Mouse (Mus musculus) stomach, embryonic 14.5 days (tissue): ENCODE data around the gene Ceacam10. TPM values are rescaled to one million over a fixed set of nuclear protein-coding genes. Genes with fewer than 3 reads are reported as not detected.
A peak's percentile ranks its signal among the peaks of the same experiment; 100 is the strongest.
"Not testable (repeated sequence)": the region's sequence is repeated elsewhere in the genome, so short reads cannot be mapped to it uniquely, and the experiment has no call there.

Experiments
- ATAC-seq: fragments of 200-750 bp; cut with Nextera tagmentation; 2 replicates; pipeline ENCODE4 v1.8.0; 2017; ENCODE audit warnings: low read depth, moderate TSS enrichment; ENCODE audit not compliant: insufficient number of reproducible peaks, insufficient read depth, low FRiP score
- H3K27ac ChIP-seq: fragments of 300-500 bp; sonication (generic); 2 replicates; pipeline ENCODE4 v1.5.1; 2014; ENCODE audit warnings: mild to moderate bottlenecking, low read length, moderate library complexity, mixed read lengths
- H3K27me3 ChIP-seq: fragments of 300-500 bp; sonication (generic); 2 replicates; pipeline ENCODE4 v1.6.1; 2014; ENCODE audit warnings: low read length, control low read depth, mixed read lengths; ENCODE audit not compliant: control insufficient read depth, insufficient read depth
- H3K36me3 ChIP-seq: fragments of 300-500 bp; sonication (generic); 2 replicates; pipeline ENCODE4 v1.6.1; 2014; ENCODE audit warnings: mild to moderate bottlenecking, control low read depth, low read length, moderate library complexity, mixed read lengths; ENCODE audit not compliant: control insufficient read depth, insufficient read depth
- H3K4me1 ChIP-seq: fragments of 300-500 bp; sonication (generic); 2 replicates; pipeline ENCODE4 v1.6.1; 2014; ENCODE audit warnings: low read length, control low read depth, mixed read lengths; ENCODE audit not compliant: control insufficient read depth, insufficient read depth
- H3K4me2 ChIP-seq: fragments of 300-500 bp; sonication (generic); replicated peaks from 2 replicates; pipeline ENCODE4 v1.6.1; 2014; ENCODE audit warnings: low read depth, low read length, control low read depth
- H3K4me3 ChIP-seq: fragments of 300-500 bp; sonication (generic); 2 replicates; pipeline ENCODE4 v1.5.1; 2014; ENCODE audit warnings: low read depth, low read length, control low read depth
- H3K9ac ChIP-seq: fragments of 300-500 bp; sonication (generic); replicated peaks from 2 replicates; pipeline ENCODE4 v1.6.1; 2014; ENCODE audit warnings: low read depth, mild to moderate bottlenecking, control low read depth, low read length, moderate library complexity, mixed read lengths
- H3K9me3 ChIP-seq: fragments of 300-500 bp; sonication (generic); 2 replicates; pipeline ENCODE4 v1.6.1; 2016; ENCODE audit warnings: low read depth, low read length, control low read depth; ENCODE audit not compliant: control insufficient read depth
- WGBS: fragments of 180-500 bp; shearing (Covaris S2); extraction: QIAGEN DNeasy Blood & Tissue Kit; methylation state at CpG from one replicate; pipeline ENCODE4 v1.1.7; 2014; 5-methylcytosine and 5-hydroxymethylcytosine counted together
- polyA plus RNA-seq: library from polyadenylated mRNA; unstranded; fragments of >200 nt; fragmentation: Nextera tagmentation; extraction: Ambion mirVana; gene quantifications from 2 replicates; pipeline ENCODE4 v1.2.1, GENCODE M21; 2014

Gene Ceacam10
- polyA plus RNA-seq = not detected in 2 replicates

GRCm38 (mm10) chr7:24776918-24777317, at the start of gene Ceacam10:
Gene Ceacam10 (plus strand): TSS chr7:24777206.
- not testable (repeated sequence) for H3K9me3 ChIP-seq, H3K36me3 ChIP-seq, H3K27me3 ChIP-seq, H3K9ac ChIP-seq, H3K4me2 ChIP-seq, H3K4me3 ChIP-seq, ATAC-seq, H3K27ac ChIP-seq, H3K4me1 ChIP-seq
- 36% methylated on average over 4 of the region's 4 CpGs for WGBS

GRCm38 (mm10) chr7:24735970-24736670, 40.9 kb upstream of the Ceacam10 start:
- no peaks in the 10 kb centered on the region for H3K36me3 ChIP-seq
- no peak overlapping the region for H3K4me3 ChIP-seq
- no peaks in the 10 kb centered on the region for H3K27me3 ChIP-seq
- ATAC-seq = peak; percentile 61; the same call in 1 of the 2 replicates
- 17% methylated on average over 17 of the region's 17 CpGs for WGBS
- H3K27ac ChIP-seq = no peak overlapping the region
- 0 out of 2 replicates have a peak overlapping the region, but pooled peaks have one; percentile 16 for H3K4me2 ChIP-seq
- H3K9me3 ChIP-seq = no peaks in the 10 kb centered on the region
- H3K9ac ChIP-seq = no peak overlapping the region
- H3K4me1 ChIP-seq = 0 out of 2 replicates have a peak, but pooled peaks cover 3% of the 10 kb centered on the region

- no peaks in the 10 kb centered on the region for H3K27me3 ChIP-seq
- ATAC-seq = no peak
- H3K9me3 ChIP-seq = no peaks in the 10 kb centered on the region
- H3K4me2 ChIP-seq = no peak overlapping the region
- 48% methylated on average over 4 of the region's 4 CpGs for WGBS
- H3K9ac ChIP-seq = no peak overlapping the region
- H3K4me3 ChIP-seq = no peak overlapping the region
- no peaks in the 10 kb centered on the region for H3K4me1 ChIP-seq
- H3K27ac ChIP-seq = no peak overlapping the region
- no peaks in the 10 kb centered on the region for H3K36me3 ChIP-seq
Measured at GRCm38 (mm10) chr7:24750695-24751094, 26.3 kb upstream of the Ceacam10 start.

- ATAC-seq = no peak
- WGBS = 74% methylated on average over 2 of the region's 2 CpGs
- Histone ChIP-seq H3K27ac (no peak overlapping the region), H3K36me3 (no peaks in the 10 kb centered on the region), H3K4me1 (no peaks in the 10 kb centered on the region), H3K9ac (no peak overlapping the region), H3K4me2 (no peak overlapping the region), H3K9me3 (no peaks in the 10 kb centered on the region), H3K27me3 (no peaks in the 10 kb centered on the region), H3K4me3 (no peak overlapping the region)
Measured at GRCm38 (mm10) chr7:24751610-24752009, 25.4 kb upstream of the Ceacam10 start.

- no peak overlapping the region for H3K4me3 ChIP-seq
- H3K27ac ChIP-seq = no peak overlapping the region
- H3K9ac ChIP-seq = no peak overlapping the region
- H3K4me1 ChIP-seq = no peaks in the 10 kb centered on the region
- WGBS = 74% methylated on average over 5 of the region's 5 CpGs
- no peak for ATAC-seq
- no peaks in the 10 kb centered on the region for H3K36me3 ChIP-seq
- no peak overlapping the region for H3K4me2 ChIP-seq
- no peaks in the 10 kb centered on the region for H3K27me3 ChIP-seq
- no peaks in the 10 kb centered on the region for H3K9me3 ChIP-seq
Measured at GRCm38 (mm10) chr7:24753476-24753875, 23.5 kb upstream of the Ceacam10 start.

GRCm38 (mm10) chr7:24758520-24758919, 18.5 kb upstream of the Ceacam10 start:
- Histone ChIP-seq H3K36me3 (no peaks in the 10 kb centered on the region), H3K9me3 (no peaks in the 10 kb centered on the region), H3K4me1 (no peaks in the 10 kb centered on the region), H3K27me3 (no peaks in the 10 kb centered on the region), H3K9ac (no peak overlapping the region), H3K27ac (no peak overlapping the region), H3K4me3 (no peak overlapping the region), H3K4me2 (no peak overlapping the region)
- ATAC-seq = no peak
- 92% methylated on average over 1 of the region's 1 CpGs for WGBS

- H3K36me3 ChIP-seq = no peaks in the 10 kb centered on the region
- no peak within 1 kb of the TSS for H3K4me3 ChIP-seq
- H3K9me3 ChIP-seq = no peaks in the 10 kb centered on the region
- H3K4me2 ChIP-seq = no peak within 1 kb of the TSS
- no peaks in the 10 kb centered on the region for H3K4me1 ChIP-seq
- no peak within 1 kb of the TSS for H3K9ac ChIP-seq
- no peak for ATAC-seq
- 58% methylated on average over 6 of the region's 6 CpGs for WGBS
- H3K27ac ChIP-seq = no peak within 1 kb of the TSS
- no peaks in the 10 kb centered on the region for H3K27me3 ChIP-seq
Measured at GRCm38 (mm10) chr7:24760211-24760610, 16.8 kb upstream of the Ceacam10 start, which contains the start of gene Cd177. Gene Cd177 (minus strand): TSS chr7:24760311.

- 66% methylated on average over 6 of the region's 6 CpGs for WGBS
- H3K4me2 ChIP-seq = no peak overlapping the region
- H3K9me3 ChIP-seq = no peaks in the 10 kb centered on the region
- H3K36me3 ChIP-seq = no peaks in the 10 kb centered on the region
- H3K27me3 ChIP-seq = no peaks in the 10 kb centered on the region
- H3K4me1 ChIP-seq = no peaks in the 10 kb centered on the region
- H3K4me3 ChIP-seq = no peak overlapping the region
- H3K9ac ChIP-seq = no peak overlapping the region
- no peak for ATAC-seq
- no peak overlapping the region for H3K27ac ChIP-seq
Measured at GRCm38 (mm10) chr7:24761161-24761560, 15.8 kb upstream of the Ceacam10 start.

GRCm38 (mm10) chr7:24762574-24762973, 14.4 kb upstream of the Ceacam10 start:
- H3K9me3 ChIP-seq = no peaks in the 10 kb centered on the region
- no peak overlapping the region for H3K9ac ChIP-seq
- no peaks in the 10 kb centered on the region for H3K4me1 ChIP-seq
- no peaks in the 10 kb centered on the region for H3K36me3 ChIP-seq
- H3K4me2 ChIP-seq = no peak overlapping the region
- no peak for ATAC-seq
- 69% methylated on average over 8 of the region's 8 CpGs for WGBS
- H3K27me3 ChIP-seq = no peaks in the 10 kb centered on the region
- H3K4me3 ChIP-seq = no peak overlapping the region
- no peak overlapping the region for H3K27ac ChIP-seq
